Mouse (Mus musculus) heart, adult 2 months (tissue): ENCODE measurements around the gene Prkcd. TPM values are rescaled to one million over a fixed set of nuclear protein-coding genes. Genes with fewer than 3 reads are reported as not detected.

Experiments used
- DNase-seq, 2 experiments: peaks; one replicate each; pipeline ENCODE4 v3.0.0; 2021
- H3K27ac ChIP-seq: fragments of 200-600 bp; 2 replicates; pipeline ENCODE4 v1.8.1; 2022
- H3K27me3 ChIP-seq: fragments of 200-500 bp; 2 replicates; pipeline ENCODE4 v1.6.1; 2012; ENCODE audit warnings: mild to moderate bottlenecking, low read length, inconsistent platforms, mixed read lengths; ENCODE audit not compliant: control insufficient read depth, insufficient read depth
- H3K36me3 ChIP-seq: fragments of 200-500 bp; 2 replicates; pipeline ENCODE4 v1.6.1; 2012; ENCODE audit warnings: low read length, inconsistent platforms; ENCODE audit not compliant: control insufficient read depth, insufficient read depth
- H3K4me1 ChIP-seq: fragments of 200-500 bp; 2 replicates; pipeline ENCODE4 v1.6.1; 2011; ENCODE audit warnings: low read length; ENCODE audit not compliant: control insufficient read depth, insufficient read depth
- H3K4me3 ChIP-seq: fragments of 200-600 bp; 2 replicates; pipeline ENCODE4 v1.8.1; 2022
- H3K79me2 ChIP-seq: fragments of 200-500 bp; replicated peaks from 2 replicates; pipeline ENCODE4 v1.6.1; 2012; ENCODE audit warnings: mild to moderate bottlenecking, inconsistent platforms, low read length, moderate library complexity, mixed read lengths; ENCODE audit not compliant: control insufficient read depth, insufficient read depth
- H3K9ac ChIP-seq: fragments of 200-500 bp; 2 replicates; pipeline ENCODE4 v1.6.1; 2012; ENCODE audit warnings: low read depth, mild to moderate bottlenecking, control low read depth, inconsistent platforms, low read length, mixed read lengths
- CTCF ChIP-seq: fragments of 200-600 bp; IDR thresholded peaks from 2 replicates; pipeline ENCODE4 v1.8.1; 2022; ENCODE audit warnings: antibody characterized with exemption, mild to moderate bottlenecking, moderate library complexity
- EP300 ChIP-seq: fragments of 200-500 bp; IDR thresholded peaks from 2 replicates; pipeline ENCODE4 v1.6.1; 2011; ENCODE audit warnings: low read depth, low read length, control low read depth; ENCODE audit not compliant: insufficient read depth
- POLR2A ChIP-seq: fragments of 200-500 bp; IDR thresholded peaks from 2 replicates; pipeline ENCODE4 v1.6.1; 2011; ENCODE audit warnings: mild to moderate bottlenecking, low read depth, low read length, control low read depth; ENCODE audit not compliant: insufficient read depth
- WGBS: fragments of 180-500 bp; shearing (Covaris S2); methylation state at CpG from one replicate; pipeline ENCODE4 v1.1.7; 2018; 5-methylcytosine and 5-hydroxymethylcytosine counted together
- intact Hi-C: fragments of 180-260 bp; cut with DNase I; formaldehyde crosslinking; loops from one replicate; pipeline ENCODE4 v1.15.1; 2025
- long read RNA-seq: library from polyadenylated mRNA; stranded (forward); transcript quantifications from one replicate; pipeline ENCODE4 v2.0.0, GENCODE M21; 2021
- polyA plus RNA-seq: library from polyadenylated mRNA; depleted of rRNA; stranded (reverse); fragments of >200 nt; gene quantifications from 2 replicates; pipeline ENCODE4 v1.2.3, GENCODE M21; 2012; rRNA removed
- total RNA-seq, 2 experiments: library from RNA; stranded (reverse); gene quantifications; 2 replicates each; pipeline ENCODE4 v1.2.3; 2021

Prkcd gene
- total RNA-seq = 10 to 100 TPM; 10.4 to 12.6 TPM
- 31.5 and 31.7 TPM in 2 replicates for polyA plus RNA-seq
- long read RNA-seq, transcript Prkcd-207 (18 exons, 2,777 nt) = major isoform, 12 of 15 reads
- long read RNA-seq, partial matches to known transcripts = 0 of 15 reads
- long read RNA-seq, other reads (novel, unspliced or antisense) = 3 of 15 reads

DNA sequence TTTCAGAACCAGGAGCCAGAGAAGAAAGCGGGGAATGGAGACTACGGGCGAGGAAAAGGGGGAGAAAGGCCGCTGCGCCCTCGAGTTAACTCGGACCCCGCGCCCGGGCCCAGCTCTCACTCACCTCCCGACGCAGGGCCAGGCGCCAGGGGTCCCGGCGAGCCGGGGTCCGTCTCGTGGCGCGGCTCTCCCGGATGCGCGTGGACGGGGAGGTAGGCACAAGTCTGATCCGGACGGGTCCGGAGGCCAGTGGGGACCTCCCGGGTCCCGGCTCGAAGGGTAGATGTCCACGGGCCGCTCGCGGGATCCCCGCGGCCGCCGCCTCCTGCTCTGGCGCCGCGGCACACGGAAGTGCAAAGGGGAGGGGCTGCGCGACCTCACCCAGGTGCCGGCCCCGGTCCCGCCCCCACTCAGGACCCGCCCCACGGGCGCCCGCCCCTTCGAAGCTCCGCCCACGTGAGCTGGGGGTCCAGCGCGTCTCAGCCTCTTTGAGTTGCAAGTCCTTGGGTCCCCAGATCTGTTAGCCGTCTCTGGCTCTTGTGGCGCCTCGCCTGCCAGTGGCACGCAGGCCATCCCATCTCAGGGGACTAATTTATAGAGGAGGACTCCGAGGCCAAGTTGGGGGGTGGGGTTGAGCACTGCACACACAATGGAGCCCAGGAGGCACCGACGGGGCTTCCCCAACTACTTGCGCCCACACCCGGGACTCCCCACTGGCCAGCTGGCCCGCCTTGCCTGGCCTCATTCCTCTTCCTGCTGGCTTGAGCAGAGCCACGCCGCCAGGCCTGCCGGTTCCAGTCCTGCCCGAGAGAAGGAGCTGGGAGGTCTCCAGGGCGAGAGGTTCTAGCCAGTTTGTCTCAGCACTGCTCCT, at the start of gene Prkcd:
TSS of gene Prkcd (minus strand) at position 355 of the 871 bp plus-strand sequence.
- H3K27ac ChIP-seq = peak within 1 kb of the TSS; percentile 76
- under 1% methylated on average over 71 of the region's 71 CpGs for WGBS
- peak within 1 kb of the TSS; percentile 78 for H3K9ac ChIP-seq
- no peaks in the 10 kb centered on the region for H3K36me3 ChIP-seq
- no peaks in the 10 kb centered on the region for H3K27me3 ChIP-seq
- intact Hi-C loops = loop anchor here (2.0 kb wide), 1 partner anchor 29 kb away; the partner anchor contains the start of gene Rft1
- H3K79me2 ChIP-seq = no peaks in the 10 kb centered on the region
- peaks cover 5% of the 10 kb centered on the region for H3K4me1 ChIP-seq
- H3K4me3 ChIP-seq = peak within 1 kb of the TSS; percentile 93
- DNase-seq = peak; percentile 89 to 90
- TF ChIP-seq POLR2A (peak; percentile 59; the same call in 1 of the 2 replicates), CTCF (no peak)

DNA sequence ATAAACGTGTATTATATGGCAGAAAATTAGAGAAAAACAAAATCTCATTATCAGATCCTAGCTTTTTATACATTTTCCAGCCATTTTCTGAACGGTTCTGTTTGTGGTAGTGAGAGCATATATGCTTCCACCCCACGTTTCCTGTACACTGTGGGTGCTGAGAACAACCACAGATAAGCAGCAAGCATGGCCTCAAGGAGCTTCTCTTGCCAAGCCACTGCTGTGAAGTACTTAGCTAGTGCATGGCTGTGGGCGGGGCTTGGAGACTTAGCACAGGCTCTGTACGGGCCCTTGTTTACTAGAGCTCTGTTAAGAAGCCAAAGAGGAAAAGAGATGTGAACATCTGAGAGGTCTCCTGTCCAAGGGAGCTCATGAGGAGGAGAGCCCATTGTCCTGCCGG, 48.9 kb upstream of the Prkcd start:
- no peaks in the 10 kb centered on the region for H3K27me3 ChIP-seq
- no peaks in the 10 kb centered on the region for H3K36me3 ChIP-seq
- intact Hi-C loops = loop anchor here (10.0 kb wide), 1 partner anchor 540 kb away; no protein-coding TSS in a partner anchor
- H3K4me1 ChIP-seq = peaks cover 2% of the 10 kb centered on the region
- no peaks in the 10 kb centered on the region for H3K79me2 ChIP-seq
- TF ChIP-seq CTCF (no peak), EP300 (no peak)
- no peak overlapping the region for H3K27ac ChIP-seq
- no peak overlapping the region for H3K4me3 ChIP-seq
- H3K9ac ChIP-seq = no peak overlapping the region
- DNase-seq = no peak
- 52% methylated on average over 6 of the region's 6 CpGs for WGBS

DNA sequence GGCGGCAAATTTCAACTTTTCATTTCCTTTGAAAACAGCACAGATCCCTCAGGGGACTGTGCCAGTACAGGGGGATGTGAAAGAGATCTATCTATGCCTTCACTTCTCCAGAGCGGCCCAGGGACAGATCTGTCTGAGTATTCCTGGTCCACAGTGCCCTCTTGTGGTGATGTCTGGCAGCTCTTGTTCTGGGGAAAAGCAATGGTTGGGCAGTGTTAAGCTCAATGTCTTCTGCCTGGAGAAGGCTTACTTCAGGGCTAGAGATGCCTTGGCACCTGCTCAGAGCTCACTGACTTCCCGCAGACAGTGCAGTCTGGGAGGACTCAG, 45.9 kb upstream of the Prkcd start:
- TF ChIP-seq CTCF (peak; percentile 93), POLR2A (no peak), EP300 (peak; percentile 91)
- Histone ChIP-seq H3K27me3 (no peaks in the 10 kb centered on the region), H3K27ac (no peak overlapping the region), H3K9ac (no peak overlapping the region), H3K36me3 (no peaks in the 10 kb centered on the region), H3K4me3 (no peak overlapping the region), H3K79me2 (no peaks in the 10 kb centered on the region), H3K4me1 (peaks cover 2% of the 10 kb centered on the region)
- 11% methylated on average over 3 of the region's 3 CpGs for WGBS
- intact Hi-C loops = loop anchor here (1.0 to 10.0 kb wide), 2 partner anchors 81 to 537 kb away; no protein-coding TSS in a partner anchor
- peak; percentile 83 to 88 for DNase-seq

DNA sequence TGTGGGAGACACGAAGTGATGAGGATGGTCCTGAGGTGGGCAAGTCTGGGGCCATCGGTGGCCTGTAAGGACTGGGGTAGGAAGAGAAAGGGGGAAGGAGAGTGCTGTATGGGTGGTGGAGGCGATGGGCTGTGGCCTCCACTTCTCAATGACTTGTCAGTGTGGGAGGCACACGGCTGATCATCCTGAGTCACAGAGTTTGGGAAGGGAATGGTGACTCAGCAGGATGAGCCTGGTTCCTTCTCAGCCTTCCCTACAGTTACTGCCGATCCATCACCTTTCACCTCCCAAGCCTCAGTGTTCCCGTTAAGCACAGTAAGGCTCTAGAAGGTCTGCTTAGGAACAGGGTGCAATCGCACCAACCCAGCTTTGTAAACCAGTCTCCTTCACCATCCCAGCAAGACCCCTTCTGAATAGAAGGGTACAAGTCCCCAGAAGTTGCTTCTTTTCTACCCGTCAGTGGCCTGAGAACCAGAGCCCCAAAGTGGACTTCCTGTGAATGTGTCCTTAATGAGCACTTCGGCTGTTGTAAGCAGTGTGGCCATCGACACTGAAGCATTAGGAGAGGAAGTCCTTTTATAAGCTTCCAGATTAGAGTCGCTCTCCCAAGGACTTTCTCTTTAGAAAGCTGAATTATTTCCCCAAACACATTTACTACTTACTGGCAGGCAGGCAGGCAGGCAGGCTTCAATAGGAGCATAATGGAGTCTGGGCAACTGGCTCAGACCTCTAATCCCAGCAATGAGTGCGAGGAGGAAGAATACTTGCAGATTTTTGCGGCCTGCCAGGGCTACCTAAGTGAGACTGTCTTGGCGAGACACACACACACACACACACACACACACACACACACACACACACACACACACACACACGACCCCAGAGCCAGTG, 45.3 kb upstream of the Prkcd start:
- WGBS = 56% methylated on average over 15 of the region's 15 CpGs
- H3K27me3 ChIP-seq = no peaks in the 10 kb centered on the region
- no peaks in the 10 kb centered on the region for H3K79me2 ChIP-seq
- H3K4me1 ChIP-seq = peaks cover 2% of the 10 kb centered on the region
- no peak overlapping the region for H3K27ac ChIP-seq
- TF ChIP-seq POLR2A (no peak), EP300 (no peak), CTCF (no peak)
- intact Hi-C loops = loop anchor here (10.0 kb wide), 1 partner anchor 537 kb away; no protein-coding TSS in a partner anchor
- no peak overlapping the region for H3K9ac ChIP-seq
- no peak overlapping the region for H3K4me3 ChIP-seq
- DNase-seq = no peak
- H3K36me3 ChIP-seq = no peaks in the 10 kb centered on the region

DNA sequence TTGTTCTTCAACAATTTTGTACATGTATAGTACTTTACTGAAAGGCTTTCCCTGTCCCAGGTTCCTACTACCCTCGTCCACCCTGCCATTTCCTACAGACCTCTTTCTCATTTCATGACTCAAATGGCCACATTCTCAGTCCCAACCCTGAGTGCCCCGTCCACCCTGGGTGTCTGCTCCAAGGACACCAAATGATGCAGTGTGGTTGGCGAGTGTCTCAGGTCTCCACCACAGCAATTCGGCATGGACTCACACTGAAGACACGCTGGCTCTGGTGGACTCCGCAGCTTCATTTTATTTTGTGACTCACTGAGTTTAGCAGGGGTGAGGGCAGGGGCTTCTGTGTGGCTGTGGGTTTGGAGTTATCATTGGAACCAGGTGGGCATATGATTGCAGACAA, 44.2 kb upstream of the Prkcd start:
- Histone ChIP-seq H3K4me3 (no peak overlapping the region), H3K4me1 (peaks cover 6% of the 10 kb centered on the region), H3K36me3 (no peaks in the 10 kb centered on the region), H3K27me3 (no peaks in the 10 kb centered on the region), H3K79me2 (no peaks in the 10 kb centered on the region), H3K27ac (no peak overlapping the region), H3K9ac (no peak overlapping the region)
- intact Hi-C loops = loop anchor here (10.0 kb wide), 1 partner anchor 535 kb away; no protein-coding TSS in a partner anchor
- no peak for TF ChIP-seq POLR2A
- no peak for TF ChIP-seq CTCF
- TF ChIP-seq EP300 = no peak
- no peak for DNase-seq
- WGBS = 96% methylated on average over 6 of the region's 6 CpGs
